Mouse (Mus musculus): ENCODE data around the gene Creb3l1. TPM values are rescaled to one million over a fixed set of nuclear protein-coding genes. Genes with fewer than 3 reads are reported as not detected.

The Creb3l1 gene
- polyA plus RNA-seq (2012; rRNA removed) (0.61 and 0.66 TPM in 2 replicates), polyA plus RNA-seq (2014; fragmentation: Nextera tagmentation; extraction: Ambion mirVana) (0.84 and 1.3 TPM in 2 replicates)

DNA sequence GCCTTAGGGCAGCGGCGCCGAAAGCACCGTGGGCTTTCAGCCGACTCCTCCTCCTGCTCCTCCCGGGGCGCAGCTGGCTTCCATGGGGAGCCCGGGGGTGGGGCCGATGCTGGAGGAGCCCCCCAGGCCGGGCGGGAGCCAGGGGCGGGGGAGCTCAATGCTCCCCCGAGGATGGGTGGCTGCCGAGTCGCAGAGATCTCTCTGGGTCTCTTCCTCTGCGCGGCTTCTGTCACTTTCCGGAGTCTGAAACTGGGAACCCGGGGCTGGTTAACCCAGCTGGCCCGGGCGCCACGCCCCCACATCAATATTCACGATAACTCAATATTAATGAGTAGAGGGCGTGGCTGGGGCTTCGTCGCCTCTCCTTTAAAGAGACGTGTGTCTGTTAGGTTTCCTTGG is at the start of gene Creb3l1:
Gene Creb3l1 (minus strand): TSS at position 229 of the 399 bp plus-strand sequence.
- Histone ChIP-seq H3K9me3 (ENCODE audit: control insufficient read depth, low read length) (no peaks in the 10 kb centered on the region), H3K9ac (replicated peaks) (no peak within 1 kb of the TSS), H3K27me3 (ENCODE audit: control insufficient read depth, insufficient read depth, low read length) (peaks cover 15% of the 10 kb centered on the region), H3K4me2 (ENCODE audit: low read depth) (peak within 1 kb of the TSS; percentile 72), H3K27ac (no peak within 1 kb of the TSS), H3K36me3 (replicated peaks; ENCODE audit: control insufficient read depth, insufficient read depth, low read depth) (no peaks in the 10 kb centered on the region), H3K4me3 (ENCODE audit: insufficient read depth in 1 of 2, low read depth in 2 of 2, low read length in 2 of 2) (peak within 1 kb of the TSS; percentile 26 to 54), H3K4me1 (replicated peaks; ENCODE audit: control insufficient read depth in 2 of 2, insufficient read depth in 2 of 2, low read length in 1 of 2) (peaks cover 0 to 4% of the 10 kb centered on the region in 2 experiments; a peak in 1 of 4 replicates)
- peak; percentile 15; the same call in 1 of the 2 replicates for ATAC-seq (ENCODE audit: insufficient read depth)
- TF ChIP-seq EP300 (IDR thresholded peaks at IDR 0.05; ENCODE audit: low read depth) (no peak), CTCF (IDR thresholded peaks at IDR 0.05; ENCODE audit: low read depth) (no peak)
- DNase-seq (ENCODE audit: low read depth in 3 of 3, low spot score in 3 of 3) = no peak
- WGBS (ENCODE audit: insufficient replicate concordance) = under 1% methylated on average over 27 of the region's 27 CpGs

DNA sequence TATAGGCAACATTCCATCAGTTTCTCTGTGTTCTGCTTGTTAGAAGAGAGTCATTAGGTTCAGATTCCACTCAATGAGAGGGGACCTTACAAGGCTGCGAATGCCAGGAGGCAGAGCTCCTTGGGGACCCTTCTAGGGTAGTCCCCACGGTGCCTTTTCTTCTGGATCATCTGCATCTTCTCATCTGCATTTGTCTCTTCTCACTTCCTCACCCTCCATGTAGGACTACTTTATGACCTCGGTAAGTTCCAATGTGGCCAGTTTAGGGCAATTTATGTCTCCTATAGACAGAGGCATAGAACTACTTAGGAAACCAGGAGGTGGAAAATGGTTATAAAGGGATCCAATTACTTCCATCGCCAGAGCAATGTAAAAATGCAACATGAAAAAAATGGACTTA is 46.8 kb upstream of the Creb3l1 start:
- H3K9ac ChIP-seq (replicated peaks) = no peak overlapping the region
- H3K4me2 ChIP-seq (ENCODE audit: low read depth) = no peak overlapping the region
- H3K27ac ChIP-seq = no peak overlapping the region
- H3K27me3 ChIP-seq (ENCODE audit: control insufficient read depth, insufficient read depth, low read length) = no peaks in the 10 kb centered on the region
- ATAC-seq (ENCODE audit: insufficient read depth) (no peak), DNase-seq (ENCODE audit: low read depth in 3 of 3, low spot score in 3 of 3) (no peak)
- TF ChIP-seq CTCF (IDR thresholded peaks at IDR 0.05; ENCODE audit: low read depth) (no peak), EP300 (IDR thresholded peaks at IDR 0.05; ENCODE audit: low read depth) (no peak)
- no peaks in the 10 kb centered on the region for H3K36me3 ChIP-seq (replicated peaks; ENCODE audit: control insufficient read depth, insufficient read depth, low read depth)
- no peak overlapping the region for H3K4me3 ChIP-seq (ENCODE audit: insufficient read depth in 1 of 2, low read depth in 2 of 2, low read length in 2 of 2)
- H3K9me3 ChIP-seq (ENCODE audit: control insufficient read depth, low read length) = no peaks in the 10 kb centered on the region
- H3K4me1 ChIP-seq (replicated peaks; ENCODE audit: control insufficient read depth in 2 of 2, insufficient read depth in 2 of 2, low read length in 1 of 2) = no peaks in the 10 kb centered on the region
- WGBS (ENCODE audit: insufficient replicate concordance) = 52% methylated on average over 4 of the region's 4 CpGs

DNA sequence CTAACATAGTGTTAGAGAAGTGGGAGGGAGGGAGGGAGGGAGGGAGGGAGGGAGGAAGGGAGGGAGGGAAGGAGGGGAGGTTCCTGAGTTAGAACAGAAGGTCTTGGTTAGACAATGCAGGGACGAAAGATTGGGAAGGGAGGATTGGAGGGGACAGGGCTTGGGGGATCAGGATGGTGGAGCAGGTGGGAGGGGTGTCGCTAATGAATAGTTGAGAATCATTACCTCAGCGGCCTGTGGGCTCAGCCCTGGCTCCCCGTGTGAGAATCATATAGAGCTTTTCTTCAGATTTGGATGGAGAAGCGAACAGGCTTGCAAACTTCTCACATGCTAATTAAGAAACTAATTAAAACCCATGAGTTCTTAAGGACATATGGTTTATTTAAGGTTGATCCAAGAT is 45.3 kb upstream of the Creb3l1 start:
- no peaks in the 10 kb centered on the region for H3K9me3 ChIP-seq (ENCODE audit: control insufficient read depth, low read length)
- no peaks in the 10 kb centered on the region for H3K36me3 ChIP-seq (replicated peaks; ENCODE audit: control insufficient read depth, insufficient read depth, low read depth)
- no peak for ATAC-seq (ENCODE audit: insufficient read depth)
- H3K4me1 ChIP-seq (replicated peaks; ENCODE audit: control insufficient read depth in 2 of 2, insufficient read depth in 2 of 2, low read length in 1 of 2) = peaks cover 0 to 5% of the 10 kb centered on the region in 2 experiments; a peak in 1 of 4 replicates
- WGBS (ENCODE audit: insufficient replicate concordance) = 55% methylated on average over 5 of the region's 5 CpGs
- H3K9ac ChIP-seq (replicated peaks) = no peak overlapping the region
- H3K4me3 ChIP-seq (ENCODE audit: insufficient read depth in 1 of 2, low read depth in 2 of 2, low read length in 2 of 2) = no peak overlapping the region
- DNase-seq (ENCODE audit: low read depth in 3 of 3, low spot score in 3 of 3) = no peak
- no peak overlapping the region for H3K4me2 ChIP-seq (ENCODE audit: low read depth)
- TF ChIP-seq EP300 (IDR thresholded peaks at IDR 0.05; ENCODE audit: low read depth) (no peak), CTCF (IDR thresholded peaks at IDR 0.05; ENCODE audit: low read depth) (no peak)
- H3K27ac ChIP-seq = no peak overlapping the region
- no peaks in the 10 kb centered on the region for H3K27me3 ChIP-seq (ENCODE audit: control insufficient read depth, insufficient read depth, low read length)

DNA sequence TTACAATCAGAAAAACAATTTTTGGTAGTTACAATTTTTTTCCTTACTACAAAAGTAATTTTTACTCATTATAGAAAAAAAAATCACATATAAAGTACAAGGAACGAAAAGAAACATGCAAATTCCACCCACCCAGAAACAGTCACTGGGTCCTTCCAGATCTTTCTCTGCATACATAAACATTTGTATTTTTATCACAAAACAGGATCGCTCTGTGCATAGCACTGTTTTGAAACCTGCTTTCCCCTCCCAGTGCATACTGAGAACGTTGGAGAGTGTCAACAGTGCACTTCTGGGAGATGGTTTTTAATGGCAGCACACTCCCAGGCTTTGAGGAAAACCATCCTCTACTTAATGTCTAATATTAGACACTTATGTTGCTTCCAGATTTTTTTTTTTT is 43.3 kb upstream of the Creb3l1 start:
- H3K36me3 ChIP-seq (replicated peaks; ENCODE audit: control insufficient read depth, insufficient read depth, low read depth) = no peaks in the 10 kb centered on the region
- WGBS (ENCODE audit: insufficient replicate concordance) = 50% methylated on average over 3 of the region's 3 CpGs
- DNase-seq (ENCODE audit: low read depth in 3 of 3, low spot score in 3 of 3) = no peak
- no peaks in the 10 kb centered on the region for H3K27me3 ChIP-seq (ENCODE audit: control insufficient read depth, insufficient read depth, low read length)
- no peak overlapping the region for H3K4me3 ChIP-seq (ENCODE audit: insufficient read depth in 1 of 2, low read depth in 2 of 2, low read length in 2 of 2)
- no peak overlapping the region for H3K4me2 ChIP-seq (ENCODE audit: low read depth)
- ATAC-seq (ENCODE audit: insufficient read depth) = no peak
- H3K9me3 ChIP-seq (ENCODE audit: control insufficient read depth, low read length) = no peaks in the 10 kb centered on the region
- H3K27ac ChIP-seq = no peak overlapping the region
- peaks cover 0 to 5% of the 10 kb centered on the region in 2 experiments; a peak in 1 of 4 replicates for H3K4me1 ChIP-seq (replicated peaks; ENCODE audit: control insufficient read depth in 2 of 2, insufficient read depth in 2 of 2, low read length in 1 of 2)
- H3K9ac ChIP-seq (replicated peaks) = no peak overlapping the region
- no peak for TF ChIP-seq CTCF (IDR thresholded peaks at IDR 0.05; ENCODE audit: low read depth)
- no peak for TF ChIP-seq EP300 (IDR thresholded peaks at IDR 0.05; ENCODE audit: low read depth)

DNA sequence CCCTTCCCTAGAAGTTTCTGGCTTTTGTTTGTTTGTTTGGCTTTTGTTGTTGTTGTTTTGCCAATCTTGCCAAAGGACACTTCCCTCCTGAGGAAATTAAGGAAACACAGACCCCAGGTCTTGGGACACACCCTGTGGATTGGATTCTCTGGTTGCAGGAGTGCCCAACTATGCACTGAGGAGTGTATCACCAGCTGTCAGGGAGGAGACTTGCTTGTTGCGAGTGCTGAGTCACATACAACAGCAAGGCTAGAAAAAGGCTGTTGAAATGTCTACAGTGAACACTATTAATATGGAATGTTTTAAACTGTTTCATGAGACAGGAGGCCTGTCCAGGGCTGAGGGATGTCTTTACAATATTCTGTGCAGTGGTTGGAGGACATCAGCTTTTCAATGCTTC is 42.6 kb upstream of the Creb3l1 start:
- H3K4me2 ChIP-seq (ENCODE audit: low read depth) = no peak overlapping the region
- DNase-seq (ENCODE audit: low read depth in 3 of 3, low spot score in 3 of 3) (no peak), ATAC-seq (ENCODE audit: insufficient read depth) (no peak)
- no peaks in the 10 kb centered on the region for H3K9me3 ChIP-seq (ENCODE audit: control insufficient read depth, low read length)
- H3K27ac ChIP-seq = no peak overlapping the region
- 50% methylated on average over 1 of the region's 1 CpGs for WGBS (ENCODE audit: insufficient replicate concordance)
- H3K4me3 ChIP-seq (ENCODE audit: insufficient read depth in 1 of 2, low read depth in 2 of 2, low read length in 2 of 2) = no peak overlapping the region
- peaks cover 2% of the 10 kb centered on the region for H3K27me3 ChIP-seq (ENCODE audit: control insufficient read depth, insufficient read depth, low read length)
- H3K4me1 ChIP-seq (replicated peaks; ENCODE audit: control insufficient read depth in 2 of 2, insufficient read depth in 2 of 2, low read length in 1 of 2) = peaks cover 0 to 5% of the 10 kb centered on the region in 2 experiments; a peak in 1 of 4 replicates
- H3K36me3 ChIP-seq (replicated peaks; ENCODE audit: control insufficient read depth, insufficient read depth, low read depth) = no peaks in the 10 kb centered on the region
- H3K9ac ChIP-seq (replicated peaks) = no peak overlapping the region
- TF ChIP-seq EP300 (IDR thresholded peaks at IDR 0.05; ENCODE audit: low read depth) (no peak), CTCF (IDR thresholded peaks at IDR 0.05; ENCODE audit: low read depth) (no peak)

Data from liver, embryonic 14.5 days (tissue).